Mouse (Mus musculus) midbrain, embryonic 14.5 days (tissue): ENCODE results near the gene Tcf25. TPM values are rescaled to one million over a fixed set of nuclear protein-coding genes. Genes with fewer than 3 reads are reported as not detected.
"Not testable (repeated sequence)": the region's sequence is repeated elsewhere in the genome, so short reads cannot be mapped to it uniquely, and the experiment has no call there.

ENCODE experiments used
- ATAC-seq: fragments of 200-750 bp; cut with Nextera tagmentation; 2 replicates; pipeline ENCODE4 v1.8.0; 2017; ENCODE audit warnings: moderate number of reproducible peaks, moderate library complexity; ENCODE audit not compliant: low FRiP score, low TSS enrichment
- DNase-seq: peaks from one replicate; pipeline ENCODE4 v3.0.0-alpha.2; 2015
- H3K27ac ChIP-seq: fragments of 300-500 bp; sonication (generic); replicated peaks from 2 replicates; pipeline ENCODE4 v1.5.1; 2014; ENCODE audit warnings: mild to moderate bottlenecking, low read depth, low read length, moderate library complexity
- H3K27me3 ChIP-seq: fragments of 300-500 bp; sonication (generic); 2 replicates; pipeline ENCODE4 v1.6.1; 2014; ENCODE audit warnings: low read length, control low read depth, mixed read lengths; ENCODE audit not compliant: control insufficient read depth, insufficient read depth
- H3K36me3 ChIP-seq: fragments of 300-500 bp; sonication (generic); 2 replicates; pipeline ENCODE4 v1.6.1; 2014; ENCODE audit warnings: low read length, control low read depth; ENCODE audit not compliant: control insufficient read depth, insufficient read depth
- H3K4me1 ChIP-seq: fragments of 300-500 bp; sonication (generic); 2 replicates; pipeline ENCODE4 v1.6.1; 2014; ENCODE audit warnings: mild to moderate bottlenecking, antibody characterized with exemption, low read length, control low read depth; ENCODE audit not compliant: control insufficient read depth, insufficient read depth
- H3K4me2 ChIP-seq: fragments of 300-500 bp; sonication (generic); 2 replicates; pipeline ENCODE4 v1.6.1; 2014; ENCODE audit warnings: mild to moderate bottlenecking, low read length, moderate library complexity
- H3K4me3 ChIP-seq: fragments of 300-500 bp; sonication (generic); replicated peaks from 2 replicates; pipeline ENCODE4 v1.5.1; 2014; ENCODE audit warnings: low read depth, low read length
- H3K9ac ChIP-seq: fragments of 300-500 bp; sonication (generic); replicated peaks from 2 replicates; pipeline ENCODE4 v1.6.1; 2014; ENCODE audit warnings: mild to moderate bottlenecking, low read length, moderate library complexity
- H3K9me3 ChIP-seq: fragments of 300-500 bp; sonication (generic); 2 replicates; pipeline ENCODE4 v1.6.1; 2016; ENCODE audit warnings: low read length, control low read depth, mixed read lengths; ENCODE audit not compliant: control insufficient read depth
- WGBS: fragments of 180-500 bp; shearing (Covaris S2); extraction: QIAGEN DNeasy Blood & Tissue Kit; methylation state at CpG from one replicate; pipeline ENCODE4 v1.1.7; 2014; 5-methylcytosine and 5-hydroxymethylcytosine counted together
- polyA plus RNA-seq: library from polyadenylated mRNA; unstranded; fragments of >200 nt; fragmentation: Nextera tagmentation; extraction: Ambion mirVana; gene quantifications from 2 replicates; pipeline ENCODE4 v1.2.1, GENCODE M21; 2014

The Tcf25 gene
- polyA plus RNA-seq, 1 experiment from 2014 or later, result 294 TPM

GRCm38 (mm10) chr8:123450783-123451182, 77.2 kb downstream of the Tcf25 start:
- Histone ChIP-seq H3K27me3 (no peaks in the 10 kb centered on the region), H3K4me1 (no peaks in the 10 kb centered on the region), H3K27ac (no peak overlapping the region), H3K4me2 (no peak overlapping the region), H3K4me3 (no peak overlapping the region), H3K9ac (no peak overlapping the region), H3K9me3 (no peaks in the 10 kb centered on the region), H3K36me3 (peaks cover 58% of the 10 kb centered on the region)
- DNase-seq (no peak), ATAC-seq (no peak)
- WGBS, result 95% methylated on average over 5 of the region's 5 CpGs

GRCm38 (mm10) chr8:123451747-123452146, 78.2 kb downstream of the Tcf25 start:
- not testable (repeated sequence) for H3K9ac ChIP-seq, H3K4me2 ChIP-seq, H3K27me3 ChIP-seq, ATAC-seq, DNase-seq, H3K4me3 ChIP-seq, H3K9me3 ChIP-seq, H3K4me1 ChIP-seq, H3K27ac ChIP-seq
- peaks cover 68% of the 10 kb centered on the region for H3K36me3 ChIP-seq
- WGBS, result 95% methylated on average over 12 of the region's 12 CpGs

GRCm38 (mm10) chr8:123452149-123452548, 78.6 kb downstream of the Tcf25 start:
- 88% methylated on average over 4 of the region's 4 CpGs for WGBS
- no peaks in the 10 kb centered on the region for H3K4me1 ChIP-seq
- H3K27ac ChIP-seq, result no peak overlapping the region
- H3K4me3 ChIP-seq, result no peak overlapping the region
- ATAC-seq (no peak), DNase-seq (no peak)
- no peaks in the 10 kb centered on the region for H3K27me3 ChIP-seq
- no peak overlapping the region for H3K4me2 ChIP-seq
- H3K36me3 ChIP-seq, result peaks cover 70% of the 10 kb centered on the region
- no peak overlapping the region for H3K9ac ChIP-seq
- H3K9me3 ChIP-seq, result no peaks in the 10 kb centered on the region

GRCm38 (mm10) chr8:123453291-123453690, 79.7 kb downstream of the Tcf25 start:
- ATAC-seq (no peak), DNase-seq (no peak)
- Histone ChIP-seq H3K4me2 (no peak overlapping the region), H3K9me3 (no peaks in the 10 kb centered on the region), H3K36me3 (peaks cover 82% of the 10 kb centered on the region), H3K4me1 (no peaks in the 10 kb centered on the region), H3K27me3 (no peaks in the 10 kb centered on the region), H3K4me3 (no peak overlapping the region), H3K27ac (no peak overlapping the region), H3K9ac (no peak overlapping the region)
- WGBS, result 82% methylated on average over 7 of the region's 7 CpGs

Other genes starting within 250 kb of the Tcf25 start
- 0.95 TPM in 1 of 2 replicates, not detected in the other for gene Sult5a1, start 215.4 kb upstream of the Tcf25 start, polyA plus RNA-seq
- not detected in 2 replicates for gene Dpep1, start 187.5 kb upstream of the Tcf25 start, polyA plus RNA-seq
- gene Chmp1a, start 161.0 kb upstream of the Tcf25 start, polyA plus RNA-seq, result 175 and 196 TPM in 2 replicates
- 5.3 and 6.9 TPM in 2 replicates for gene Spata33, start 160.9 kb upstream of the Tcf25 start, polyA plus RNA-seq
- gene Cdk10, start 148.9 kb upstream of the Tcf25 start, polyA plus RNA-seq, result 53.9 and 62.6 TPM in 2 replicates
- 4.4 and 5.1 TPM in 2 replicates for gene Spata2l, start 137.5 kb upstream of the Tcf25 start, polyA plus RNA-seq
- gene Zfp276, start 119.6 kb upstream of the Tcf25 start, polyA plus RNA-seq, result 20.0 and 22.2 TPM in 2 replicates
- gene Vps9d1, start 119.4 kb upstream of the Tcf25 start, polyA plus RNA-seq, result 54.0 and 59.0 TPM in 2 replicates
- gene Fanca, start 55.2 kb upstream of the Tcf25 start, polyA plus RNA-seq, result 8.0 and 9.2 TPM in 2 replicates
- 32.8 and 36.0 TPM in 2 replicates for gene Spire2, start 41.0 kb upstream of the Tcf25 start, polyA plus RNA-seq
- 0.24 and 0.28 TPM in 2 replicates for gene Mc1r, start 33.4 kb downstream of the Tcf25 start, polyA plus RNA-seq
- 2,028 and 2,035 TPM in 2 replicates for gene Tubb3, start 37.7 kb downstream of the Tcf25 start, polyA plus RNA-seq
- gene Def8, start 49.8 kb downstream of the Tcf25 start, polyA plus RNA-seq, result 42.0 and 48.2 TPM in 2 replicates
- gene Afg3l1, start 104.2 kb downstream of the Tcf25 start, polyA plus RNA-seq, result 33.6 and 37.0 TPM in 2 replicates
- gene Dbndd1, start 141.7 kb downstream of the Tcf25 start, polyA plus RNA-seq, result 103 and 116 TPM in 2 replicates
- 38.6 and 41.9 TPM in 2 replicates for gene Gas8, start 145.1 kb downstream of the Tcf25 start, polyA plus RNA-seq